In genomic region chr15:98475382-98475781, GRCm38 (mm10) we compare ENCODE assay signal across 9 mouse cellular contexts. TPM values are rescaled to one million over a fixed set of nuclear protein-coding genes. Genes with fewer than 3 reads are reported as not detected.
A peak's percentile ranks its signal among the peaks of the same experiment; 100 is the strongest.
DNase-seq lines count a peak whose midpoint lies in the region; ATAC-seq and TF ChIP-seq lines count a peak whose summit lies in the region.
"Had no signal": no experiment of that assay in that cellular context is flagged by ENCODE, and none has a peak within 500 bp of the region (broad histone marks: within the 10 kb centered on the region; RNA-seq: fewer than 3 reads in every experiment).

No protein-coding gene starts in this region.

- TF ChIP-seq EP300 in ES-Bruce4 (IDR thresholded peaks at IDR 0.05; ENCODE audit: insufficient read depth, low read depth, low read length), result no peak

- peak; percentile 40 to 44 for DNase-seq in layer of hippocampus, postnatal 10 days (ENCODE audit: low spot score in 2 of 2)
- no peak for DNase-seq in layer of hippocampus, adult 9-10 months (ENCODE audit: low spot score)
- peak; percentile 14 to 81 for DNase-seq in adrenal gland, adult (ENCODE audit: inconsistent age in 2 of 2, low spot score in 1 of 2)
- peak; percentile 56 for DNase-seq in limb, embryonic 10.5 days (ENCODE audit: low spot score)

- H3K27me3 ChIP-seq in ES-Bruce4 (ENCODE audit: control insufficient read depth, insufficient read depth, low read length, poor library complexity, severe bottlenecking), result no peaks in the 10 kb centered on the region
- no peaks in the 10 kb centered on the region for H3K27me3 ChIP-seq in limb, embryonic 10.5 days (ENCODE audit: low read depth, poor library complexity, severe bottlenecking)
- H3K27me3 ChIP-seq in small intestine, adult 2 months (ENCODE audit: control insufficient read depth, insufficient read depth, low read length), result no peaks in the 10 kb centered on the region
- H3K27me3 ChIP-seq: stomach, embryonic 15.5 days had no signal

- TF ChIP-seq CTCF in ES-Bruce4 (IDR thresholded peaks at IDR 0.05; ENCODE audit: low read depth, low read length), result peak; percentile 65
- peak; percentile 68; the same call in 1 of the 2 replicates for TF ChIP-seq CTCF in small intestine, adult 2 months (IDR thresholded peaks at IDR 0.05; ENCODE audit: extremely low read depth, insufficient read length, insufficient replicate concordance, low read depth, low read length)

- no peak overlapping the region for H3K27ac ChIP-seq in ES-Bruce4 (ENCODE audit: insufficient read depth, low read length)
- no peak overlapping the region for H3K27ac ChIP-seq in limb, embryonic 10.5 days
- no peak overlapping the region for H3K27ac ChIP-seq in small intestine, adult 2 months (ENCODE audit: insufficient read depth, low read depth, low read length)
- H3K27ac ChIP-seq: stomach, embryonic 15.5 days had no signal

- no peaks in the 10 kb centered on the region for H3K9me3 ChIP-seq in ES-Bruce4 (replicated peaks; ENCODE audit: control insufficient read depth, insufficient read depth, low read length, poor library complexity, severe bottlenecking)
- H3K9me3 ChIP-seq in limb, embryonic 10.5 days (replicated peaks), result no peaks in the 10 kb centered on the region
- H3K9me3 ChIP-seq: stomach, embryonic 15.5 days had no signal

- H3K9ac ChIP-seq in ES-Bruce4 (ENCODE audit: low read depth, poor library complexity, severe bottlenecking), result no peak overlapping the region
- H3K9ac ChIP-seq: stomach, embryonic 15.5 days had no signal

- H3K4me3 ChIP-seq in ES-Bruce4 (ENCODE audit: low read depth, low read length), result no peak overlapping the region
- H3K4me3 ChIP-seq in limb, embryonic 10.5 days, result no peak overlapping the region
- H3K4me3 ChIP-seq in small intestine, adult 2 months (ENCODE audit: low read depth, low read length), result no peak overlapping the region
- H3K4me3 ChIP-seq: stomach, embryonic 15.5 days had no signal

- TF ChIP-seq POLR2A in ES-Bruce4 (IDR thresholded peaks at IDR 0.05; ENCODE audit: insufficient read depth, low read length), result no peak
- TF ChIP-seq POLR2A in small intestine, adult 2 months (IDR thresholded peaks at IDR 0.05; ENCODE audit: low read depth, low read length), result no peak

- WGBS in limb, embryonic 10.5 days, result 55% methylated on average over 10 of the region's 10 CpGs
- WGBS in small intestine, adult 2 months, result 37% methylated on average over 10 of the region's 10 CpGs

- no peaks in the 10 kb centered on the region for H3K4me1 ChIP-seq in ES-Bruce4 (ENCODE audit: control insufficient read depth, insufficient read depth, low read length)
- no peaks in the 10 kb centered on the region for H3K4me1 ChIP-seq in limb, embryonic 10.5 days
- peaks cover 6% of the 10 kb centered on the region; the same call in 1 of the 2 replicates for H3K4me1 ChIP-seq in small intestine, adult 2 months (ENCODE audit: control insufficient read depth, insufficient read depth, insufficient read length, low read length)
- H3K4me1 ChIP-seq: stomach, embryonic 15.5 days had no signal

- H3K36me3 ChIP-seq in ES-Bruce4 (ENCODE audit: control insufficient read depth, insufficient read depth, low read length, poor library complexity, severe bottlenecking), result no peaks in the 10 kb centered on the region
- no peaks in the 10 kb centered on the region for H3K36me3 ChIP-seq in limb, embryonic 10.5 days
- no peaks in the 10 kb centered on the region for H3K36me3 ChIP-seq in small intestine, adult 2 months (ENCODE audit: control insufficient read depth, insufficient read depth, low read length)
- H3K36me3 ChIP-seq: stomach, embryonic 15.5 days had no signal

- peak; percentile 69 for ATAC-seq in common myeloid progenitor, adult 5-6 weeks (replicated peaks; ENCODE audit: low read depth, poor library complexity, severe bottlenecking)

RNA-seq across cellular contexts. Expression of gene OR5BS1P, which starts 5.7 kb away (rescaled TPM):
- not detected for total RNA-seq in layer of hippocampus, postnatal 10 days (2021)
- polyA plus RNA-seq in ES-Bruce4 (2011; ENCODE audit: insufficient read depth, insufficient read length, low read depth, missing spikeins), result not detected in 2 replicates
- not detected in 2 replicates for total RNA-seq in common myeloid progenitor, adult 5-6 weeks (2017)
- not detected in 2 replicates for polyA plus RNA-seq in limb, embryonic 10.5 days (2016; fragmentation: Nextera tagmentation; extraction: Ambion mirVana)
- polyA plus RNA-seq in small intestine, adult 2 months (2012; rRNA removed), result not detected in 2 replicates
- polyA plus RNA-seq: limb, embryonic 14.5 days; stomach, embryonic 15.5 days had no signal

RNA-seq across cellular contexts. Expression of gene Lalba, which starts 7.1 kb away (rescaled TPM):
- not detected for total RNA-seq in layer of hippocampus, postnatal 10 days (2021)
- polyA plus RNA-seq in ES-Bruce4 (2011; ENCODE audit: insufficient read depth, insufficient read length, low read depth, missing spikeins), result not detected in 2 replicates
- not detected in 2 replicates for total RNA-seq in common myeloid progenitor, adult 5-6 weeks (2017)
- polyA plus RNA-seq in limb, embryonic 10.5 days (2016; fragmentation: Nextera tagmentation; extraction: Ambion mirVana), result 0.25 and 0.67 TPM in 2 replicates
- not detected in 2 replicates for polyA plus RNA-seq in small intestine, adult 2 months (2012; rRNA removed)
- polyA plus RNA-seq: stomach, embryonic 15.5 days had no signal

RNA-seq across cellular contexts. Expression of gene Olfr279, which starts 16.8 kb away (rescaled TPM):
- not detected for total RNA-seq in layer of hippocampus, postnatal 10 days (2021)
- polyA plus RNA-seq in ES-Bruce4 (2011; ENCODE audit: insufficient read depth, insufficient read length, low read depth, missing spikeins), result 0.10 TPM in 1 of 2 replicates, not detected in the other
- total RNA-seq in common myeloid progenitor, adult 5-6 weeks (2017), result not detected in 2 replicates
- not detected in 2 replicates for polyA plus RNA-seq in limb, embryonic 10.5 days (2016; fragmentation: Nextera tagmentation; extraction: Ambion mirVana)
- polyA plus RNA-seq in small intestine, adult 2 months (2012; rRNA removed), result not detected in 2 replicates
- polyA plus RNA-seq: limb, embryonic 14.5 days; stomach, embryonic 15.5 days had no signal

RNA-seq across cellular contexts. Expression of gene Olfr281, which starts 23.0 kb away (rescaled TPM):
- not detected for total RNA-seq in layer of hippocampus, postnatal 10 days (2021)
- not detected in 2 replicates for polyA plus RNA-seq in ES-Bruce4 (2011; ENCODE audit: insufficient read depth, insufficient read length, low read depth, missing spikeins)
- not detected in 2 replicates for total RNA-seq in common myeloid progenitor, adult 5-6 weeks (2017)
- not detected in 2 replicates for polyA plus RNA-seq in limb, embryonic 10.5 days (2016; fragmentation: Nextera tagmentation; extraction: Ambion mirVana)
- not detected in 2 replicates for polyA plus RNA-seq in small intestine, adult 2 months (2012; rRNA removed)
- polyA plus RNA-seq: limb, embryonic 14.5 days had no signal

RNA-seq across cellular contexts. Expression of gene Olfr282, which starts 44.4 kb away (rescaled TPM):
- total RNA-seq in layer of hippocampus, postnatal 10 days (2021), result not detected
- not detected in 2 replicates for polyA plus RNA-seq in ES-Bruce4 (2011; ENCODE audit: insufficient read depth, insufficient read length, low read depth, missing spikeins)
- not detected in 2 replicates for total RNA-seq in common myeloid progenitor, adult 5-6 weeks (2017)
- not detected in 2 replicates for polyA plus RNA-seq in limb, embryonic 10.5 days (2016; fragmentation: Nextera tagmentation; extraction: Ambion mirVana)
- polyA plus RNA-seq in small intestine, adult 2 months (2012; rRNA removed), result not detected in 2 replicates
- polyA plus RNA-seq: limb, embryonic 14.5 days; stomach, embryonic 15.5 days had no signal
